Mouse (Mus musculus) adrenal gland, adult 18-20 months (tissue): ENCODE data around the gene Arl5a. TPM values are rescaled to one million over a fixed set of nuclear protein-coding genes. Genes with fewer than 3 reads are reported as not detected.

ENCODE experiments used
- DNase-seq, 2 experiments: peaks; one replicate each; pipeline ENCODE4 v3.0.0; 2021 to 2022; ENCODE audit warnings: low spot score in 2 of 2
- long read RNA-seq, 2 experiments: library from polyadenylated mRNA; stranded (forward); transcript quantifications; one replicate each; pipeline ENCODE4 v2.0.0; 2021
- total RNA-seq, 2 experiments: library from RNA; stranded (reverse); gene quantifications; 1 replicate in 1 of 2; 2 replicates in 1 of 2; pipeline ENCODE4 v1.2.3; 2021

The Arl5a gene
- 10 to 100 TPM; 39.9 to 62.6 TPM for total RNA-seq
- long read RNA-seq, experiment 1, full-length matches to known transcripts = 18 of 24 reads
- long read RNA-seq, experiment 1, partial matches to known transcripts = 2 of 24 reads
- long read RNA-seq, experiment 1, other reads (novel, unspliced or antisense) = 4 of 24 reads
- long read RNA-seq, experiment 2, full-length matches to known transcripts = 22 of 27 reads
- long read RNA-seq, experiment 2, partial matches to known transcripts = 0 of 27 reads
- long read RNA-seq, experiment 2, other reads (novel, unspliced or antisense) = 5 of 27 reads

DNA sequence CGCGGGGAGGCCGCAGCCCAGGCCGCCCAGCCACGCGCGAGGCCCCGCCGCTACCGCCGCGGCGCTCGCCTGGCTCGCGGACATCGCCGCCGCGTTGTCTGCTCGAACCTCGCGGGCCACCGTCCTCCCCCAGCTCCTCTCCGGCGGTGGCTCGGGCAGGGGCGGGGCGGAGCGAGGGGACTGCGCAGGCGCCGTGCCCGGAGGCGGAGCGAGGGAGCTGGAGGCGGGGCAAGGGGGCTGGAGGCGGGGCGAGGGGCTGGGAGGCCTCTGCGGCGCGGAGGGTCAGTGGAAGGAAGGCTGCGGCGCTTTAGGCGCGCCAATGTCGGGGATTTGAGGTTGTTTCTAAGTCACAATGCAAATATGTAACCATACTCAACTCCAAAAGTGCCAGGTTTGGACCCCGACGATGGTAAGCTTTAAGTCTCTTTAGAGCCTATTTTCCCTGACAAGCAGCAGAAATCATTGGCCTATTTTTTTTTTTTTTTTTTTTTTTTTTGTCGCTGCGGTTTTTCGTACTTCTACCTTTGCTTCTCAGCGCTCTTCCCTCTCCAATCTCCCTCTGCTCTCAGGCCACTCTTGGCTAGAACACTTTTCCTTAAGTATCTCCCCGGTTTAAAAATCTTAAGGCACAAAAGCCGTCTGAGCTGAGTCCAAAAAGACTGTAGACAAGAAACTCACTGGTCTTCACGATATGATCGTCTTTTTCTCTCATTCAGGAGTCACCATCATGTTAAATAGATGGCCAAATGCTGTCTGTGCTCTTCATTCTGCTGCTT lies at the start of gene Arl5a:
Gene Arl5a (minus strand): TSS at position 155 of the 776 bp plus-strand sequence.
- DNase-seq = peak; percentile 99

DNA sequence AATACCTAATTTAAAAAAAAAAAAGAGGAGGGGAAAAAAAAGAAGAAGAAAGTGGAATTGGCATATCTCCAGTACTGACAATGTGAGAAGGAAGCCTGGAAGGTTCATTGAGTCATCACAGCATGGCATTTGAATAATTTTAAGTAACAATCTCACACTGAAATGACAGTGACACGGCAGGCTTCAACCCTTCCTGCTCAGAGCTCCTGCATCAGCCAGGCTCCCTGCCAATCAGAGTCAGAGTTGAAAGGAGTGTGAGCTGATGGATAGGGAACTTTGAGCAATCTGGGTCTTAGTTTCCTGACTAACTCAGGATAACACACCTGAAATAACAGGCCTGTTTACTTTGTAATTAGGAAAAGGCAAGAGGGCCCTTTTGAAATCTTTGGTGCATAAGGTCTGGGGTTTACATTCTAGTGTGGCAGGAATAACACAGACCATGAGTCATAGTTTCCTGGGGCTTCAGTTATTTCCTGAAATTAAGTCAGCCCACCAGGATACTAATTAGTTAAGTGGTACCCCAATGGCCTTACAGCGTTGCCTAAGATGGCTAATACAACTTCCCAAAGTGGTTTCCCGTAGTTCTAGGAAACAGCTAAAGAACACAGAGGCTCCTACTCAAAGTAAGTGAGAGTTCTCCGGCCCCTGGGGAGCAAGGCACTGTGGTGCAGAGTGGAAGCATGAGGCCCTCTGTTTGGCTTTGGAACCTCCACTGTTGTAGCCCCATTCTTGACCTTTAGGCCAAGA lies 47.0 kb upstream of the Arl5a start:
- no peak for DNase-seq

DNA sequence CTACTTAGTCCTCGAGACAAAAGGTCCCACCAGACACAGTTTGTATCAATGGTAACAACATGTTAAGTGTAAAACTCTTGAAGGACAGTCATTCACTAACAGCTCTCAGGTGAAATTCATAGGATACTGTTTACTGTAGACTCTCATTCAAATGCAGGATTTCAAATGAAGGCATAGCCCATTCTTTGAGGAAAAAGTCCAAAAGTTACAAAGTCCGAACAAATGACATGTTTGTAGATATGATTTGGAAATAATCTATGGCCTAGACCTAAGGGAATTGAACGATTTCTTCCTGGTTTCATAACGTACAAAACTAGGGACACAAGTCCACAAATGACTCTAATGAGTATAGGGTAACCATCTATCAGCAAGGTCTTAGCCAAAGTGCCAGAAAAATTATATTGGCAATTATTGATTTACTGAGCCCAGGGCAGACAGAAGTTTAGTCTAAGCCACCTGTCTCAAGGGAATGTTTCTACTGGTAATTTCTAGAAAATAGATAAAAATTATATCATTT lies 45.4 kb upstream of the Arl5a start:
- no peak for DNase-seq

DNA sequence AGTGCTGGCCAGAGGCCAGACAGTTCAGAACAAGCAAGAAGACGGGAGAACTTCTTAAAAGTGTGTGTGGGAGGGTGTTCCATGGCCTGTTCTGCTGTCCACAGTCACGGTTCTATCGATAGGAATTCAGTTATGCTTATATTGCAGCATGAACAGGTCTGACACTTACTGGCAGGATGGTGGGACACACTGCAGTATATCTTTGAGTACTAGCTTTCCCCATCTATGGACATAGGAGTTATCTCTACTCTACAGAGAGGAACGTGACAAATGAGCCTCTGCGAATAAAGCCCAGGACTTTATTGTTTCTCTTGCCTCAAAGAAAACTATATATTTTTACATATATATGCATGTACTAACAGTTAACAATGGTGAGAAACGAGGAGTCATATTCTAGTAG lies 42.9 kb upstream of the Arl5a start:
- no peak for DNase-seq

GRCm38 (mm10) chr2:52461206-52461967 lies 36.7 kb upstream of the Arl5a start:
- DNase-seq = no peak

DNA sequence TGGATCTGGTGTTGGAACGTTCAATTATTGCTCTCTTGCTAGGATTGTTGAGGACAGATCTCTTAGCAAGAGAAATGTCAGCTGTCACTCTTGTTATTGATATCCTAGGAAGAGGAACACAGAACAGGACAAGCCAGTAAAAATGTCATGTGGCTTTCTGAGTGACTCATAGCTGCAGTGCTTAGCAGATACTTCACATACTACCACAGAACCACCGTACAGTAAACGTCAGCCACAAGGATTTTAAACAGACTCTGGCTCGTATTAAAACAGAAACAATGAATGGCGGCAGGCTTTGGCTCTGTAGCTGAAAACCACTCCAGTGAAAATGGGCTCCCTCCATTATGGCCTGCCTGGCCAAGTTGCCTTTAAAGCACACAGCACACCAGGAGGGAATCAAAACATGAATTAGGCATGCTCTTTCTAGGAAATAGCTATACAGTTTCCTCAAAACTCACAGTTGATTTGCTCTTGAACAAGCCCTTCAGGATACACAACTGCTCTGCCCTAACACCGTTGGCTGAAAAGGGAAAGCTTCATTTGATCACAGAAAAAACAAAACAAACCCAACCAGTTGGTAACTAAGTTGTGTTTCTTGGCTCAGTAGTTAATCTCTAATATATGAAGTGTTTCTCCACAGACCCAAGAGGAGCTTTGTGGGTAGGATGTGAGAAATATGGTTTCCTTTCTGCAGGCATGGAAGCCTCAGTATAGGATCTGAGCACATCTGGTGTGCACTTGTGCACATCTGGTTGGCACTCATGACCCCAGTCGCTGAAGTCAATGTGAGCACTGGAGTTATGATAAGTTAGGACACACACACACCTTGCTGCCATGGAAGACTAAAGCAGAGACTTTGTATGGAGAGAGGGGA lies 31.1 kb upstream of the Arl5a start:
- no peak for DNase-seq

DNA sequence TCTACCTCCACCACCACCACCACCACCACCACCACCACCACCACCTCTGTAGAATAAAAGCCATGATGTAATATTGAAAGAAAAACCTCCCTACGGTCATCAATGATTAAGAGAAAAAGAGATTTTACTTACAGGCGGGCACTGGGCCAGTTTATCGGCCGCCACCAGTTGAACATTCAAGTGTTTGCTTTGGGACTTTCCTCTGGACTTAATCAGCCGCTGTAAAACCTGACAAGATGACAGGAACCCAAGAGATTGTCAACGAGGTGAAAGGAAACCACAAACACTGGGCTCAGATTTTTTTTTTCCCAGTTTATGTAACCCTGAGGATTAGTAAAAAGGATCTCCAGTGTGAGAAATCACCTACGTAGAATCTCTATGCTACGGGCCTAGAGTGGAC lies 25.1 kb upstream of the Arl5a start:
- DNase-seq = no peak

GRCm38 (mm10) chr2:52448916-52449315 lies 24.2 kb upstream of the Arl5a start:
- no peak for DNase-seq

DNA sequence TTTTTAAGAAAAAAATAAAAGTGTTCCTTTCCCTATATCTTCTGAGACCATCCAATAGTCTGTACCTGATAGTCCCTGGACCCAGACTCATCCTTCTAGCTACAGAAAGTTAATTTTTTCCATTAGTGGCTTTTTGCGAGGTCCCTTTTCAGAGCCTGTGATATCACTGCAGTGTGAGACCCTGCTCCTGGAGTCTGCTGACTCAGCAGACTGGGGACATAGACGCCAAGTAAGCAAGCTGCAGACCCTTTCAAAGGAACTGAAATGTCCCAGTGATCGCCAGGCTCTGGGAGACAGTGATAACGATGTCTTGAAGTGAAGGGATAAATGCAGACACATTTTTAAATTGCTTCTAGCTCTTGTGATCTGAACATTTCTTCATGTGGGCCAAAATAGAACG lies 21.9 kb upstream of the Arl5a start:
- no peak for DNase-seq

GRCm38 (mm10) chr2:52442125-52442524 lies 17.4 kb upstream of the Arl5a start:
- no peak for DNase-seq

DNA sequence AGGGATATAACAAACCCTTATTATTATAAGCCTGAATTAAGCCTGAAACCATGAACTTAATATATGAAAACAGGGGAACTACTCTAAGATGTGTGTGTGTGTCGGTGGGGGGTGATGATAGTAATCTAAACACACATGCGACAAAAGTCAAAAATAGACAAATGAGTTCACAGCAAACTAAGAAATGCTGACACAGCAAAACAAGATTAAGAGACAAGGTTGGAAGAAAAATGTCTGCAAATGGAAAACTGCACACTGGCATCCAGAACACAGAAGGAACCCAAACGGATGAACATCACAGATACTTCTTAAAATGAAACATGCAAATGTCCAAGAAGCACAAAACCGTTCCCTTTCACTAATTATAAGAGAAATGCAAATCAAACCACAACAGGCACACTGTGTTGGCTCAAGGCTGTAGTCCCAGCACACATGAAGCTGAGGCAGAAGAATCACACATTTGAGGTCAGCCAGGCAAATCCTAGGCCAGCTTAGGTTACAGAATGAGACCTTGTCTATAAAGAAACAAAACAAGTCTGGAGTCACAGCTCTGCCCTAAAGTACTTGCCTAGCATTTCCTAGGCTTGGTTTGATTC lies 15.8 kb upstream of the Arl5a start:
- DNase-seq = no peak

DNA sequence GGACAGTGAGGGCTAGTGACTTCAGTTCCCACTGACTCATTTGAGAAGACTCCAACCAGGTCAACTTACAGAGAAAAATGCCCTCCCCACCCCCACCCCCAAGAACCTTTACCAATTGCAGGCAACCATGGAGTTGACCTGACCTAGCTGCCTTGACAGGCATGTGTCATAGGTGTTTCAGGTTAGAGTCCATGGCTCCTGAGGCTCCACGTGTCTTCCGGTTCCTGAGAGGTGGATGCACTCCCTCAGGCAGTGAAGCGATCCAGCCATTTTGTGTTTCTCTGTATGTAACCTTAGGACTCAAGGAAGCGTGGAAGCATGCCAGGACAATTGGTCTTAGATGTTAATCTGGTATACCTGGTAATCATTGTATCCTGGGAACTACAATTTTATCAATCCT lies 13.7 kb upstream of the Arl5a start:
- no peak for DNase-seq

DNA sequence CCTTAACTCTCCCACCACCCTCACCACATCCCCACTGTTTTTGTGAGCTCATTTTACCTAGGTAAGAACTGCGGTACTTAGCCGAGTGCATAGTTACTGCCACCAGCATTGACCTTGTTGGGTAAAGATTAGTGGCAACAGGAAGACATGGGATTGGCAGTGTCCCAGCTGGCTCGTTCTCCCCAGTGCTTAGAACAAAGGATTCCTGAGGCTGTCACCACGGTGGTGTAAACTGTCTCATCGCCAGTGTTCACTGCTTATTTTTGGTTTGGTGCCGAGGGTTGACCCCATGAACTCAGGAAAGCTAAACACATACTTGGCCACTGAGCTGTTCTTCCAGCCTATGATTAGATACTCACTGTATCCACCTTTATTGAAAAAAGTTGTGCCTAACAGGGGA lies 13.3 kb upstream of the Arl5a start:
- peak; percentile 66 to 70 for DNase-seq

DNA sequence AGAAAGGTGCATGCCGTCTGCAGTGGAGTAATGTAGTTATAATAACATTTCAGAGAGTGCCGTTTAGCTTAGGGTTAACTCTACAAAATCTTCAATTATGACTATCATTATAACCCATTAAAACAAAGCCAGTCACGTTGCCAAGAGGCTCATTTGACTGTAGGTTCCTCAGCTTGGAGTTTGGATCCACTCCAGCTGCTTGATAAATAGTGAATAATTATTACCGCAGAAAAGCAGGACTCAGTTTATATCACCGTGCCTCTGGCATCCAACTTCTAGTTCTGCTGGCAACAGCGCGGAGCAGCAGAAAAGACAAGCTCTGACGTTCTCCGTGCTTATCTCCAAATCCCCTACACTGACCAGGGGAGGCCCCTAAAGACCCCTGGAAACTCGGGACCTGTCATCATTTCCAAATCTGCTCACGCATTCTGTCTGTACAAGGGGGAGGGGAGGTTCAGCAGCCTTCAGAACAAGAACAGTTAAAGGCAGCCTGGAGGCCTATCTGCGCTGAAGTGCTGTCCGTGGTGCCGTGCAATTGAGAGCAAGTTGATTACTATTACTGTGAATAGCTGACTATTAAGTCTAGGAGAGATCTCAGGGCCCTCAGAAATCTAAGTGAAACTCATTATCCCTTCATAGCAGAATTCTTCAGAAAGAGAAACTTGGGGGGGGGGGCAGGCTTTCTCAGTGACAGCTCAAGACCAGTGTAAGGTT lies 11.4 kb upstream of the Arl5a start:
- DNase-seq = no peak

DNA sequence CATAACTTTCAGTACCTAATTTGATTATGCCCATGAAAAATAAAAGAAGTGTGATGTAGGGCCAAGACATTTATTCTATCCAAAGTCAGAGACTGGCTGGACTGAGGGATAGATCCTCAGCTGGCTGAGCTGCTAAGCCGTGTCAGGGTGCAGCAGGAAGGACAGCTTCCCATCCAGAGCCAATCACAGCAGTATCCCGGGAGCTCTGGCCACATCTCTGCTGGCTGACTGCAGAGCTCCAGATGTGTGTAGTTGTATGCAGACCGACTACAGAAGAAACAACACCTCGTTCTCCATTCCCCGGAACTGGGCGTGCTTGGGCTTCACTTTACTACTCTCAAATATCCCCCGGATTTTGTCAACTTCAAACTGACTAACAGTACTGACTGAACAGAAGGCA lies 8.7 kb upstream of the Arl5a start:
- DNase-seq = no peak

DNA sequence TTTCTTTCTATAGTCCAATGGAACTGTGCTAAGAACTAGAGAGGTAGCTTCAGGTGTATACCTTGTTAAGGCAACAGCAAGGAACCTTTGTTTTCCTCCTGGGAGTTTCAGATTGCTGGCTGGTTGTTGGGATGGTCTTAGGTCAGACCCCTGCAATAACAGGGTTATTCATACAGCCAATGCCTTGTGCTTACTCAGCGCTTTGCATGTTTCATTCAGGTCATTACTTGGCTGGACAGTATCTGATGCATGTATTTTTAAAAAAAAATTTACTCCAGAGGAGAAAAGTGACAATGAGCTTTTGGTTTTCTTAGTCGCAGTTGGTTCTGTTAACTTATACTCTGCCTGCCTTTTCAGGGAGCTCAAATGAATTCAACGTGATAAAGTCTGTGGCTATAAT lies 2.7 kb upstream of the Arl5a start:
- DNase-seq = no peak

DNA sequence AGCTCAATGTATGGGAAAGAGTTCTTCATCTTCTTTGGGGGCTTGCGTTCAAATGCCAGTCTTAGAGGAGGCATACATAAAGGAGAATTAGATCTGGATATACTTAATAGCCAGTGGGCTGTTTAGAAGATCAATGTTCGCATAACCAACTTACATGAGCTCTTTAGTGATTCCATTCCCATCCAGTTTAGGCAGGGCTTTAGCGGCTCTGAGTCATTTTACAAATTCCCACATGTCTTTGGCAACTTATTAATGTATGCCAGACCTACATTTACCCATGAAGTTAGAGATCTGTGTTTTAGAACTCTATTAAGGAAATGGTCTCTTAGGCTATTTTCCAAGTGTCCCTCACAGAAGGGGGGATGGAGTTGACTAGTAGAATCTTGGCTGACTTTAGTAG lies 1.3 kb upstream of the Arl5a start:
- DNase-seq = no peak

GRCm38 (mm10) chr2:52425523-52425795 lies 758 bp upstream of the Arl5a start:
- no peak for DNase-seq

- DNase-seq = no peak
Measured at GRCm38 (mm10) chr2:52424248-52424728, 413 bp downstream of the Arl5a start.
